Mouse (Mus musculus): ENCODE measurements at regions not wholly inside any gene's neighbourhood (a gene's known extent, or its start where the extent isn't known, plus 50 kb on each side); places are given as distances from the start of the nearest gene placed in this dataset.

DNA sequence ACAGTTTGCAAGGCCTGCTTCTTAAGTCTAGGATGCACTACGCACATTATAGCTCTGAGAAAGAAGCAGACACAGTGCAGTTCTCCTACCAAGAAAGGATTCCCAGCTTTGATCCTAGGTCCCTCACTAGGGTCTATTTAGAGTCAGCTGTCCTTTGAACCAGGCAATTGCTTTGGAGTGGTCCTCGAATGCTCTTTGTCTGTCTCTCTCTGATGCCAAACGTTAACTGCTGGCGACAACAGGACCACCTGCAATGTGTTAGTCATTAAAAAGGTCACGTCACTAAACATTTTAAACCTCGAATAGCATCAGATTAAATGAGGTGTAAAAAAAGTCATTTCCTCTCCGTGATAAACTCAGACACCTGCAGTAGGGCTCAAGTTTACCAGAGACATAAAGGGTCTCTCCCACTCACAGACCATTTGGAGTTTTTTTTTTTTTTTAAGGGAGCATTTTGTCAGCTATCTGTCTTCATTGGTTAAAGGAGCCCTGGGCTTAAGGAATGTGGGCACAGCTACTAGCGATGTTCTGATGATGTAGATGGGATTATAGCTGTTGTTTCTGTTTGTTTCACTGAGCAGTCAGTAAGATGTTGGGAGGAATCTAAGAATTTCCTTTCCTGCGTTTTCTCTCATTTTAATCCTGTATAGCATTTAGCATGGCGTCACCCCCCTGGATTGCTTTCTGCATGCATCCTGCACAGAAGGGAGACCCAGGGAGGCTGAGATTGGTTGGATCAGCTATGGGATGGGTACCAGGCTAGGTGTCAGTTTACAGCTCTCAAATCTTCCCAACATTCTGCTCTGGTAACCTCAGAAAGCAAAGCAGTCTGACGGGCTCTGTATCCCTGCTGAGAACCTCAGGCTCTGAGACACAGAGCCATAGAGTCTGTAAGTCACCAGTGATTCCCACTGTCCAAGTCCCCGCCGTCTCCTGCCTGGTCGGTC lies 615.3 kb upstream of the Sall1 start:
- no peak for DNase-seq (ENCODE audit: low spot score in 2 of 2)

DNA sequence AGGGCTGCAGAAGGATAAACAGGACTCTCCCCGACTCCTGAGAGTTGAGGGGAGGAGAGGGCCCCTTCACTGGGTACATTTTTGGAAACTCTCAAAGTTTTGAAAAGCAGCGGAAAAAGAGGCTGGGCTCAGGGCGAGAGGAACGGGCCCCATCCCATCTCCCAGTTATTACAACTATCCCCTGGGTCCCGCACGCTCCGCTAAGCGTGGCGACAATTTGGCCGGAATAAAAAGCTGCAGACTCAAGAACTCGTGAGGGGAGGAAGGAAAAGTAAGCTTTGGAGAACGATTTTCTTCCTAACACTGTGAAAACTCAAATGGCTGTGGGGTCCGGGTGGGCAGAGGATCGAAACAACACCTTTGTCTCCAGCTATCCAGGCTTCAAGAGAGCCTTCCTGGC lies 611.4 kb upstream of the Sall1 start:
- no peak for DNase-seq (ENCODE audit: low spot score in 2 of 2)

DNA sequence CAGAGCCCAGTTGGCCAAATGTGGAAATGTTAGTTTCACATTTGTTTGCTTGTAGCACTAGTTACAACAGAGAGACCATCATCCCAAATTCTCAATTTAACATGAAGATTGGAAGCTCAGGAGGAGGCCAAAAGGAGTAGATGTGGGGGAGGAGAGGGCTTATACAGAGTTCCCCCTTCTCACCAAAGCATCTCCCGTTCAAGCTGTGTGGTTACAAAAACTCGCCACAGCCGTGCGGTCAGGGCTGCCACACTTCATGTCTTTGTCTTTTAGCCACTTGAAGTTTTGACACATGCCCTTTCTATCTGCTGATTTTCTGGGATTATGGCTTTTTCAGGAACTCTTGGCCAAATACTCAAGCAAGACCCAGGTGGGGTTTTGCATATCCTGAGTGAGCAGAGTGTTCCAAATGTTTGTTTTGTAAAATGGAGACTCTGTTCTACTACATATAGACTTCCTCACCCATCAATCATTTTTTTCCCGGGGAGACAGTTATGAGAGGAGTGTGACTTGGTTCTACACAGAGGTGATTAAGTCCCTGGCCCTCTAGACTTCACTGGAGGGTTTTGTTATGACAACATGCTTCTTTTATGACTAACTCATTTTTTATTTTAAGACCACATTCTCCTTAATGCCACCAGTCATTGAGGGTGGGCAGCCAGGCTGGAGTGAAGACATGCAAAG lies 605.4 kb upstream of the Sall1 start:
- DNase-seq (ENCODE audit: low spot score in 2 of 2) = no peak

DNA sequence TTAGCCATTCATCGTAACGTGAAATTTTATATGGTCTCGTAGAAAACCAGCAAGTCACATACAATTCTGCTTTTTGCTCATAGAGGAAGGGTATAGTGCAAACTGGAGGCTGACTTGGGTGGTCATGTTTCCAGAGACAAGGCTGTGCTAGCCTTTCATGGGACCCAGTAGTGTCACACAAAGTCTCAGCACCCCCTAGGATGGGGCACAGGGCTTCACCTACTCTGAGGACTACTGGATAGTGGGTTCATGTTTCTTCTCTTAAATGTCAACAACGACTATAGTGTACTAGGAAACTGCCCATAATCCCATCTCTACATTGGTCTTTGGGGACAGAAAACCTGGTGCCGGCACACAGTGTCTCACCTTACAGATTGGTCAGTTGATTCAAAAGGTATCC lies 603.0 kb upstream of the Sall1 start:
- no peak for DNase-seq (ENCODE audit: low spot score in 2 of 2)

DNA sequence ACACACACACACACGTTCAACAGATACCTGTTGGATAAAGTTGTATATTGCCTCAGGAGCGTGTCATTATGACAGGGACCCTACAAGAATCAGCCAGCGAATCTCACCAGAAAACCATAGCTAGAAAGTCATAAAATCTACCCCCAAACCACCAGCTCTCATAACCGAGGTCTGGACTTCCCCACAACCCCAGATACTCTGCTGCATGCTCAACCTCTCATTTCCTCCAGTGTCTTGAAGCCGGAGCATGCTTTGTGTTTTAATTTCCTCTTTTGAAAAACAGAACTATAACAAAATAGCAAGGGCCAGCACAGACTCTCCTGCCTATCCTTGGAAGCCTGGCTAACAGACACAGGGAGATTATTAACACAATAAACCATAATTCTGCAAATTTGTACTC lies 597.4 kb upstream of the Sall1 start:
- no peak for DNase-seq (ENCODE audit: low spot score in 2 of 2)

DNA sequence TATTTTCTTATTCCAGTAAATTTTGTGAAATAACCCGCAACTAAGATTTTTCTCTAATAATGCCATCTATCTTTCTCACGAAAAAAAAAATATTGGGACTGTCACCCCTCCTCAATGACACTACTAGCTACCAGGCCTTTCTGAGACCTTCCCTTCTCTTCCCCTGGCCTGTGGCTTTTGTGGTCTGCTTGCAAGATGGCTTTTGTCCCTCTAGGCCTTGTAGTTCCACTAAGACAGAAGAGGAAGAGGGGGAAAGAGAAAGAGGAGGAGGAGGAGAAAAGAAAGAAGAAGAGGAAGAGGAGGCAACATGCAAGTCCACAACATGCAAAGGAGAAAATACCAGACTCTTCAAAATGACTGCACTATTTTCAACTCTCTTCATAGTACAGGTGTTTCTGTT lies 590.9 kb upstream of the Sall1 start:
- DNase-seq (ENCODE audit: low spot score in 2 of 2) = no peak

DNA sequence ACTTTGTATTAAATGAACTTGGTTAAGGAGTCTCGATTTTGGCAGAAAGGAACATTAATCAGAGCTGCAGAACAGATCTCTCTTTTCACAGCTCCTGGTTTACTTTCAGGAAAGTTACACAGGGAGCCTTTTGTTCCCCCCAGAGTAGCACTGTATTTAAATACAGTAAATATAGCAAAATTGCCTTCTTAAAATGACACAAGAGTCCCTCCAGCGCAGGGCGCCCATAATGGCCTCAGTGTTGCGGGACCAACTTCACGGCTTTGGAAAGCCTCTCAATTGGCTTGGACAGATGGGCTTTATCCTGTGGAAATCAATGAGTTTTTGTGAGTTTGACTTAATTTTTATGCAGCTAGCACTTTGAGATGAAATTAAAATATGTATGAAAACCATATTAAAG lies 588.3 kb upstream of the Sall1 start:
- no peak for DNase-seq (ENCODE audit: low spot score in 2 of 2)

DNA sequence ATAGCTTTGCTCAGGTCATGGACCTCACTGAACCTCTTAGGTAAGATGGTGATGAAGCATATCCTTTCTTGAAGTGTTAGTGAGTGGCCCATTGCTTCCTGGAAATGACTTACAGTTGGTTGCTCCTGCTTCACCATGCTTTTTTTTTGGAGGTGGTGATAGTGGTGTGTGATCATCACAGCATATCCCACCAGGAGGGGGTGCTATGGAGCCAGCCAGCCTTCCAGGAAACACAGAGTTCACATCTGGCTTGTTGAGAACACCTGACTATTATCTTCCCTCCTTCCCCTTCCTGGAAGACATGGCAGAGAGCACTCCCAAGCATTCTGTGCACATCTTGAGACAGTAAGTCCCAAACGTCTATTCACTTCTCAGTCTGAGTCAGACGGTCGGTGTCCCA lies 586.6 kb upstream of the Sall1 start:
- no peak for DNase-seq (ENCODE audit: low spot score in 2 of 2)

DNA sequence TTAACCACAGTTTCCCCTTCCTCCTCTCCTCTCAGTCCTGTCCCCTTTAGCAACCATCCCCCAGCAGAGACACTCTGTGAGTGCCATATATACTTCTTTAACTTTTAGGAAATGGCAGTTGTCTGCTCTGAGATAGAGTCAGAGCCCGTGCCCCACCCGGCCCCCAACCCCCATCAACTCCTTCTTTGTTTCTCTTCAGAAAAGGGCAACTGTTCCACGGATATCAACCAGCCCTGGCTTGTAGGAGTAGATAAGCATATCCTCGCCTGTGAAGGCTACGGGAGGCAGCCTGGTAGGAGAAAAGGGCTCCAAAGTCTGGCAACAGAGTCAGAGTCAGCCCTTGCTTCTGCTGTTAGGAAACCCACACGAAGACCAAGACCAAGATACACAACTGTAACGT lies 574.1 kb upstream of the Sall1 start:
- DNase-seq (ENCODE audit: low spot score in 2 of 2) = no peak

DNA sequence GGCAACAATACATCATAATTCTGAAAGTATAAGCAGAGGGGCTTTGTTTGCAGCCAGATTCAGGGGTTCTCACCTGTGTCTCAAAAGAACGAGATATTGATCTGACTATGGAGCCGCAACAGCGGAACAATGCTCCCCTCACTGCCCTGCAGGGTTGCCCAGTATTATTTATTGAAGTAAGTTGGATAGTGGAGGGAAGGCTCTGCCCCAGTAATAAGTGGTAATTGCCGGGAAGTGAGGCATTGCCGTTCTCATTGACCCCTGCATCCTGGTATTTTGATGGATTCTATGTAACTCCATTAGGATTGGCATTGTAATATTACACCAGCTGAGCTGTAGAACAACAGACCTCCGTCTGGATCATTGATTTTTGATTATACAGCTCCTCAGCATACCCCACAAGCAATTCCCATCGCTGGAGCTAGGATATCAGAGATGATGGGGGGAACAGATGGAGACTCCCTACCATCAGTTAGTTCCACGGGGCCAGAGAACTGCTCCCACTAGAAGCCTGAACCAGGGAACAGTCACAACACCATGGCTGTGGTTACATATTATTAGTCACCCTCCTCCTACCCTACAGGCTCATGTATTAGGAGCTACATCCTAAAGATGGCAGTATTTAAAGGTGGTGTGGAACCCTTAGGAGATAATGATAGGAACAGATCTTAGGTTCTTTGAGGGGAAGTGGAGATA lies 572.0 kb upstream of the Sall1 start:
- DNase-seq (ENCODE audit: low spot score in 2 of 2) = no peak

DNA sequence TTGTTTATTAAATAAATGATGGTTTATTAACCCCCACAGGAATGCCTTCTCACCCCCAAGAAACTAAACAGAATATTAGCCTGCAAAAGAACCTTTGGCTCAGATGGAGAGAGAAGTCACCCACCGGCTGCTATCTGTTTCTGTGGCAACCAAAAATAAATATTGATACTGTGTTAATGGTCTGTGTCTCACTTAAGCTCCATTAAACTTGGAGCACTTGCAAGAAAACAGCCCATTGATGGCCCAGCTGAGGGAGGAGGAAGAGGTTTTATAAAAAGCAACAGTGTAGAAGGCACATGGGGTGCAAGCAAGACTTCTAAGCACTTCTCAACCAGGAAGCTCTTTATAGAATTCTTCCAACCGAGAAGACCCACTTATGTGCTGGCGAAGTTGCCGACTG lies 565.1 kb upstream of the Sall1 start:
- no peak for DNase-seq (ENCODE audit: low spot score in 2 of 2)

DNA sequence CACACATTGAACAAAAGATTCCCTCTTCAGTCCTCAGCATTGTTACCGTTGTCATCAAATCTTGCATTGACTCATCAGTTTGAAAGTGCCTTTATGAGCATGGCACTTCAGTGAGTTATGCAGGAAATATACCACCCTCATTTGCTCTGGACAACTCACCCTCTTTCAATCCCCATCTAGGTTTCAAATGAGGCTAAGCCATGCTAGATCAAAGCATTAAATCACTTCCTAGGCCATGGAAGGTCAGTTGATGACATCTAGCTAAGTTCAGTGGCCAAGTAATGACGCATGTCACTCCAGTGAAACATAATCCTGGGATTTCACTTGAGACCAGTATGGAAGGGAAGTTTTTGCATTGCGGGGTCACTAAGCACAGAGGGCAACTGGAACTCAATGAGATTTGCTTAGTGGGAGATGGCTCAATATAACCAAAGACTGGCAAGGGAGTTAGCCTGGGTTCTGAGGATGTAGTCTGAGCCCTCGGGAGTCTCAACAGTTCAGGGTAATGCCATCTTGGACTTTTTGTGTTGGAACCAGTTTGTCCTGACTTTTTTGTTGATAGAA lies 562.0 kb upstream of the Sall1 start:
- no peak for DNase-seq (ENCODE audit: low spot score in 2 of 2)

DNA sequence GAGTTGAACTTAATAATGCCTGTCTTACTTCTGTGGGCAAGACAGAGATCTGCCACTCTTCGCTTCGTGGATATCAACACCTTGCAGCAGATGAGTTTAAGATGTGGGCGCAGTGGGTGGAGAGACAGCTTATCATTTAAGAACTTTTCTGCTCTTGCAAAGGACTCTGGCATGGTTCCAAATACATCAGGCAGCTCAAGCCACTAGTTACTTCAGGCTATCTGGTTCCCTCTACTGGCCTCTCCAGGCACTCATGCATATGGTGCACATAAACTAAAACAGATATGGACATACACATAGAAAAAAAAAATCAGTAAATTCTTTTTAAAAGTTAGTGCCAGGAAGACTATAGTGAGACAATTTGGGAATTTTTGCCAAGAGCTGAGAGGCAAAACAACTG lies 560.5 kb upstream of the Sall1 start:
- DNase-seq (ENCODE audit: low spot score in 2 of 2) = no peak

DNA sequence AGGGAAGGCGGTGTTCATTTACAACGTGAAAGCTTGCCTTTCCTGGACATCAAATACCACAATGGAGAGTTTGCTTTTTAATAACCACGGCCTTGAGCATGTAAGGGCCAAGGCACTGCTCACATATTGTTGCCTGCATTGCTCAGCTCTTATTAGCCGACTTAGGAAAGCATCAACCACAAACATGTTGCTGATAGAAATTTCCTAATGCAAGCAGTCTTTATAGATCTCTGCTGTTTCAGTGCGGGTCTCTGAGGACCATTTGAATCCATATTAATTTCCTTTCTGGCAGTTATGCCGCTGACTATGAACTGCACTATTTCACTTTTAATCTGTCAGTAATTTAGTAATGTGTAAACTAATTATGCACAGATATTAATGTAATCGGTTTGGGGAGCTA lies 552.4 kb upstream of the Sall1 start:
- DNase-seq (ENCODE audit: low spot score in 2 of 2) = no peak

DNA sequence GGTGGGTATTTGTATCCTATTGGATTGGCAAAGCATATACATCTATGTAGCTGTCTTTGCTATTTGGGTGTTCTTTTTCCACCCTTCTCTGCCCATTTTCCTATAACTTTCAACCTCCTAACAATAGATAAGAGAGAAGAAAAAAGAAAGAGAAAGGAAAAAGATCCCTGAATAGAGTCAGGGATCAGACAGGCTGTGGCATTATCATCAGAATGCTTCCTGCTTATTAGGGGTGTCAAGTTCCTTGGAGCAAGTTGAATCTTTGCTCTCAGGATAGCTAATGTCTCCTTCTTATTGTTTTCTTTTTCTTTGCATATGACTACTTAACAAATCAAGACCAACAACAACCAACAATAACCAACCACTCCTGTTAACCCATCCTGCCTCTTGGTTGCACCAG lies 539.1 kb upstream of the Sall1 start:
- no peak for DNase-seq (ENCODE audit: low spot score in 2 of 2)

DNA sequence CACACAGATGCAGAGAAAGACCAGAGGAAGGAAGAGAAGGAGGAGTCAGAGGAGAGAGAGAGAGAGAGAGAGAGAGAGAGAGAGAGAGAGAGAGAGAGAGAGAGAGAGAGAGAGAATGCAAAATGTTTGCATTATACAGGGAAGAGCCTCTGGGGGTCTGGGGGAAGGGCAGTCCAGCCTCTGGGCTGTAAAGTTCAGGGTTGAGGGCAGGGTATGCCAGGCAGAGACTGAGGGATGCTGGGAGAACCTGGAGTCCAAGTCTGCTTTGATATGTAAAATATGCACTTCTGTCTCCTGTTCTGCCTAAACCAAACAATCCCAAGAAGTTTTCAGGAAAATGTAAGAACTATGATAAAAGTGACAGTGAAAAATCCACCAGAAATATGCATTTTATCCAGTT lies 538.6 kb upstream of the Sall1 start:
- DNase-seq (ENCODE audit: low spot score in 2 of 2) = no peak

DNA sequence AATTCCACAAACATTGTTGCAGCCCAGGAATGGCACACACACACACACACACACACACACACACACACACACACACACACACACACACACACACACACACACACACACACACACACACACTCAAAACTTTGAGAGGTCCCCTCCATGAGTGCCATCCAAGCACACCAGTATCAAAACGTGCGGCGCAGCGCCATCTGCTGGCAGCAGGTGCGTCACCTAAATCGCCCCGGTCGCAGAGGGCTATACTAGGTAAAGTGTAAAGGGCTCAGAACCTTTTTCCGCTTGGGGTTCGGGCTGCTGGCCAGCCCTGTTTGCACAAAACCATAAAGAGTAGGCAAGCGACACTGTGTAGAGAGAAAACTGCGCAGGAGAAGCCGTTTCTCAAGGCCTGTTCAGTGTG lies 527.9 kb upstream of the Sall1 start:
- peak; percentile 50 to 51 for DNase-seq (ENCODE audit: low spot score in 2 of 2)

DNA sequence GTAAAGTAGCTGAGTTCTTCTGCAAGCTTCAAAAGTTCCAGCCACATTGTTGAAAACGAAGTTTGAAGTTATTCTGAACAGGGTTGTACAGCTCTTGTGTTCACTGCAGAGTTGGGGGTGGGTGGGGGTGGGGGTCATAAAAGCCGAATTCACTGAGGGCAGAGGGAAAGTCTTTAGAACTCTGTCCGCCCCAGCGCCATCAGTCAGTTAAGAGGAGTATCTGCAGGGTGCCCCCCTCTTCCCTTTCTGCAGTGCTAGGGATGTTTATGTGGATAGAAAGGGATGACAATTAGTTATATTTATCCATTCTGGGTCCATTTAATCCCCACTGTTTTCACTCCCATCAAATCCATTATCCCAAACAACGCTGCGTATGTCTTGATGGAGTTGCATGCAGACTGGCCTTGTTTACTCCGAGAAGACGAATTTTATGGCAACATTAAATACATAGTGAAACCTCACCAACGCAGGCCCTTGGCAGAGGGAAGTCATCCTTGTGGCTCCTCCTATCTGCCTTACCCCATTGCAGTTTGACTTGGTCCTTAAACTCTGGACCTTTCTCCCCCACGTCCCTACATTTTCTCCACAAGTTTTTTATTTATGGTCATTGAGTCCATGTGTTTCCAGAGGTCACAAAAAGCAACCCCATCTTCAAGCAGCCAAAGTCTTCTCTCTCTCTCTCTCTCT lies 526.8 kb upstream of the Sall1 start:
- DNase-seq (ENCODE audit: low spot score in 2 of 2) = no peak

DNA sequence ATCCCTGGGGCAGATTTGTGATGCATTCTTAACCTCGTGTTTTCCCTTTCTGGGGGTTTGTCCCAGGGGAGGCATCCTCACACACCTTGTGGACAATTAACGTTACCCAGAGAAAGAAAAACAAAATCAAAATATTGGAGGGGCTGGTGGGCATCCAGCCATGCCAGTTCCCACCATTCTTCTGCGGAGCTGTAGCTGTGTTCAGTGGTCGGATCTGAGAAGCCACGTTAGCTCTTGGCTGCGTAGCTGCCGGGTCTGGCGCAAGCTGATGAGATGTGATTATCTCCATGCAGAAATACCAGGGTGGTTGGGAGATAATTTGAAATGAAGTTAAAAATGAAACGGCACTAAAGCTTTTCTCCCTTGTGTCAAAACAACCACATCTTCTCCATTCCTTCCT lies 525.4 kb upstream of the Sall1 start:
- no peak for DNase-seq (ENCODE audit: low spot score in 2 of 2)

DNA sequence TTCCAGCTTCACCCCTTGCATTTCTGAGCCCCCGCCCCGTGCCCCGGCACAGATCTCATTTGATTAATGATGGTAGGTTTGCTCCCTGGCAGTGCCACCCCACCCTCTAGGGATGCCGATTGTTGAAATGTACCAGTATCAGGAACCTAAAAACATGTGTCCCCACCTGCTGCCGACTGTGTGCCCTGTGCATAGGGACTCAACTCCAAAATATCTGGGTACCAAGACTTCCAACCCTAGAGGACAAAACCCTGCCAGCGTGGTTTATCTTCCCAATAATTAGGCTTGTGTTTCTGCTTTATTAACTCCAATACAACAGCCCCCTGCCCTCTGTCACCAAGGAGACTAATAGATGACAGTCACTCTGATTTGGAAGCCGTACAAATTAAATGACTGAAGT lies 524.7 kb upstream of the Sall1 start:
- no peak for DNase-seq (ENCODE audit: low spot score in 2 of 2)

DNA sequence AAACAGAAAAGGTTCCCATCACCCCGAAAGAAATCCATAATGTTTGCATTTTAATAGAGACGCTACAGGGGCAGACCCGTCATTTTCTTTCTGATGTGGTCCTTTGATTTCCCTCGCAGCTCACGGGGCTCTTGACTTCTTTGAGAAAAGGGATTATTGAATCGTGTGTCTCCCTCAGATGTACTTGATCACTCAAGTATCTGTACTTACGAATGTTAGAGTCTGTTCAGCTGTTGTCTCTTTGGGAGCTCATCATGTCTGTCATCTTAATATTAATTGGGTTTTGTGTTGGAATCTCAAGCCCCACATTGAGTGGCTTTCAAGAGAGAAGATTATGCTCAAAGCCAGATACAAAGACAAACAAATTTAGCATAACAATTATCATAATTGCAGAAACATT lies 523.0 kb upstream of the Sall1 start:
- DNase-seq (ENCODE audit: low spot score in 2 of 2) = no peak

Data from adrenal gland, postnatal 4 days (tissue).